Mouse (Mus musculus) forebrain, embryonic 16.5 days (tissue): Measurements from ENCODE around the gene Cyb5b. TPM values are rescaled to one million over a fixed set of nuclear protein-coding genes. Genes with fewer than 3 reads are reported as not detected.
A peak's percentile ranks its signal among the peaks of the same experiment; 100 is the strongest.

Source experiments
- ATAC-seq: fragments of 200-750 bp; cut with Nextera tagmentation; 2 replicates; pipeline ENCODE4 v1.8.0; 2017; ENCODE audit warnings: mild to moderate bottlenecking, moderate library complexity
- H3K27ac ChIP-seq: fragments of 300-500 bp; sonication (generic); 2 replicates; pipeline ENCODE4 v1.5.1; 2014; ENCODE audit warnings: low read length, control low read depth
- H3K27me3 ChIP-seq: fragments of 300-500 bp; sonication (generic); replicated peaks from 2 replicates; pipeline ENCODE4 v1.6.1; 2014; ENCODE audit warnings: low read length; ENCODE audit not compliant: control insufficient read depth, insufficient read depth
- H3K36me3 ChIP-seq: fragments of 300-500 bp; sonication (generic); 2 replicates; pipeline ENCODE4 v1.6.1; 2014; ENCODE audit not compliant: control insufficient read depth, insufficient read depth
- H3K4me1 ChIP-seq: fragments of 300-500 bp; sonication (generic); replicated peaks from 2 replicates; pipeline ENCODE4 v1.6.1; 2014; ENCODE audit warnings: low read length; ENCODE audit not compliant: control insufficient read depth, insufficient read depth
- H3K4me2 ChIP-seq: fragments of 300-500 bp; sonication (generic); 2 replicates; pipeline ENCODE4 v1.6.1; 2014; ENCODE audit warnings: mild to moderate bottlenecking, low read length, control low read depth
- H3K4me3 ChIP-seq: fragments of 300-500 bp; sonication (generic); replicated peaks from 2 replicates; pipeline ENCODE4 v1.5.1; 2014; ENCODE audit warnings: mild to moderate bottlenecking, low read length, control low read depth
- H3K9ac ChIP-seq: fragments of 300-500 bp; sonication (generic); replicated peaks from 2 replicates; pipeline ENCODE4 v1.6.1; 2014; ENCODE audit warnings: low read depth, low read length, control low read depth
- H3K9me3 ChIP-seq: fragments of 300-500 bp; sonication (generic); 2 replicates; pipeline ENCODE4 v1.6.1; 2016; ENCODE audit warnings: low read length; ENCODE audit not compliant: control insufficient read depth
- WGBS: fragments of 180-500 bp; shearing (Covaris S2); extraction: QIAGEN DNeasy Blood & Tissue Kit; methylation state at CpG from one replicate; pipeline ENCODE4 v1.1.7; 2014; 5-methylcytosine and 5-hydroxymethylcytosine counted together
- polyA plus RNA-seq: library from polyadenylated mRNA; unstranded; fragments of >200 nt; fragmentation: Nextera tagmentation; extraction: Ambion mirVana; gene quantifications from 2 replicates; pipeline ENCODE4 v1.2.1, GENCODE M21; 2015

Gene Cyb5b
- polyA plus RNA-seq, 1 experiment from 2014 or later = 114 TPM

DNA sequence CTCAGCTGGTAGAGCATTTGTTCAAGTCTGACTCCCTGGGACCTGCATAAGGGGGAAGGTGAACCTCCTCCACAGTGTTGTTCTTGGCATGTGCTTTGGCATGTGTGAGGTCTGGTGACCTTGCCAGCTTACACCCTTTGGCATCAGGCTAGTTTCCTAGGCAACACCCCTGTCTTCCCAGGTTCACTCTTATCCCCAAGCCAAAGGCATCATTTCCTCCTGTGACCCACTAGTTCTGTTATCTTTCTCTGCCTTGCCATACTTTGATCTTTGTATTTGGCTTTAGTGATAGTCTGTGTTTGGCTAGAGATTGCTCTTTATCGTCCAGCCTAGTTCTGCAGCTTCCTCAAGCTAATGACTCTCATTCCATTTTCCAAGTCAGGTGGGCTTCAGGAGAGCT, 7.4 kb downstream of the Cyb5b start:
- H3K27ac ChIP-seq = no peak overlapping the region
- no peak for ATAC-seq
- H3K4me1 ChIP-seq = 0 out of 2 replicates have a peak, but pooled peaks cover 2% of the 10 kb centered on the region
- no peak overlapping the region for H3K4me2 ChIP-seq
- no peak overlapping the region for H3K9ac ChIP-seq
- H3K36me3 ChIP-seq = peaks cover 9% of the 10 kb centered on the region
- WGBS = 92% methylated on average over 1 of the region's 1 CpGs
- no peak overlapping the region for H3K4me3 ChIP-seq
- no peaks in the 10 kb centered on the region for H3K27me3 ChIP-seq
- H3K9me3 ChIP-seq = no peaks in the 10 kb centered on the region

- H3K27me3 ChIP-seq = no peaks in the 10 kb centered on the region
- no peak overlapping the region for H3K27ac ChIP-seq
- H3K9me3 ChIP-seq = no peaks in the 10 kb centered on the region
- peaks cover 7% of the 10 kb centered on the region for H3K36me3 ChIP-seq
- no peak overlapping the region for H3K4me2 ChIP-seq
- H3K9ac ChIP-seq = no peak overlapping the region
- H3K4me3 ChIP-seq = no peak overlapping the region
- H3K4me1 ChIP-seq = 0 out of 2 replicates have a peak, but pooled peaks cover 2% of the 10 kb centered on the region
- no peak for ATAC-seq
These were observed 8.4 kb downstream of the Cyb5b start for GRCm38 (mm10) chr8:107158890-107159289.

- Histone ChIP-seq H3K27me3 (no peaks in the 10 kb centered on the region), H3K4me1 (no peaks in the 10 kb centered on the region), H3K27ac (no peak overlapping the region), H3K4me3 (no peak overlapping the region), H3K9ac (no peak overlapping the region), H3K4me2 (no peak overlapping the region), H3K9me3 (no peaks in the 10 kb centered on the region), H3K36me3 (peaks cover 2% of the 10 kb centered on the region)
- no peak for ATAC-seq
- WGBS = 83% methylated on average over 7 of the region's 7 CpGs
These were observed 13.9 kb downstream of the Cyb5b start for GRCm38 (mm10) chr8:107164251-107164773.

DNA sequence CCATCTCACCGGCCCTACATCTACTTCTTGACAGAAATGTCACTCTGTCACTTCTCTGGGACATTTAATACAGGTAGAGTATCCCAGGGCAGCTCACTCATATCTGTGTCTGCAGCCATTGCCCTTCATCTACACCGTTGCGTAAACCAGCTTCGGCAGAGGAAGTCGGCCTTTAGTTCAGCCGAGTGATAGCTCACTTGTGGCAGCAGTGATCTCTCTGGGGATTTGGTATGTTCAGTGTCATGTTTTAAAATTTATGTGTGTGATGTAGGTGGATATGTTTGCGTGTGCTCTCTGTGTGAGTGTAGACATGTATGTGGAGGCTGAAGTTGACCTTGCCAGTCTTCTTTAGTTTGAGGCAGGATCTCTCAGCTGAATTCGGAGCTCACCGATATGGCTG, 15.3 kb downstream of the Cyb5b start:
- Histone ChIP-seq H3K27me3 (no peaks in the 10 kb centered on the region), H3K4me3 (no peak overlapping the region), H3K9me3 (no peaks in the 10 kb centered on the region), H3K36me3 (peaks cover 10% of the 10 kb centered on the region), H3K27ac (no peak overlapping the region), H3K4me2 (no peak overlapping the region), H3K4me1 (no peaks in the 10 kb centered on the region), H3K9ac (no peak overlapping the region)
- ATAC-seq = no peak
- WGBS = 94% methylated on average over 9 of the region's 9 CpGs

- ATAC-seq = no peak
- no peak overlapping the region for H3K4me3 ChIP-seq
- H3K4me2 ChIP-seq = no peak overlapping the region
- no peaks in the 10 kb centered on the region for H3K9me3 ChIP-seq
- WGBS = 90% methylated on average over 5 of the region's 5 CpGs
- peaks cover 15% of the 10 kb centered on the region for H3K36me3 ChIP-seq
- H3K4me1 ChIP-seq = peaks cover 7% of the 10 kb centered on the region
- no peak overlapping the region for H3K9ac ChIP-seq
- H3K27ac ChIP-seq = no peak overlapping the region
- H3K27me3 ChIP-seq = no peaks in the 10 kb centered on the region
These were observed 17.4 kb downstream of the Cyb5b start for GRCm38 (mm10) chr8:107167848-107168247.

DNA sequence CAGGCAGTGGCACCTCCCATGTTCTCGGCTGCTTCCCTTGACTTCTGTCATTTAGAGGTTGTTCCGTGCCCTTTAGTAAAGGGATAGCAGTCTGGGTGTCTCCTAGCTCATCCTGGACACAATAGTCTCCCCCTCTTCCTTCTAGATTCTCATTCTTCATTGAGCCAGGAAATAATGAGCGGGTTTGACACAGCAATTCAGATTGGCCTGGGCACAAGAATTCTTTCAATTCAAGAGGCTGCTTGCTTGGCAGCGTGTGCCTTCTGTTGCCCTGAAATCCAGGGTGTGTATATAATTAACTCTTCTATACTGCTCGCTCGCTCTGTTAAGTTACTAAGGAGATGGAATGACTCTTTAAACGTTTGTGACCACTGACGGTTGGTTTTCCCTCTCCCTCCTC, 21.7 kb downstream of the Cyb5b start:
- peaks cover 7% of the 10 kb centered on the region for H3K4me1 ChIP-seq
- H3K4me2 ChIP-seq = no peak overlapping the region
- no peak overlapping the region for H3K4me3 ChIP-seq
- H3K27me3 ChIP-seq = no peaks in the 10 kb centered on the region
- peak; percentile 59; the same call in 1 of the 2 replicates for ATAC-seq
- peaks cover 23% of the 10 kb centered on the region for H3K36me3 ChIP-seq
- H3K27ac ChIP-seq = no peak overlapping the region; the same call in 1 of the 2 replicates
- 29% methylated on average over 8 of the region's 8 CpGs for WGBS
- no peaks in the 10 kb centered on the region for H3K9me3 ChIP-seq
- no peak overlapping the region for H3K9ac ChIP-seq

DNA sequence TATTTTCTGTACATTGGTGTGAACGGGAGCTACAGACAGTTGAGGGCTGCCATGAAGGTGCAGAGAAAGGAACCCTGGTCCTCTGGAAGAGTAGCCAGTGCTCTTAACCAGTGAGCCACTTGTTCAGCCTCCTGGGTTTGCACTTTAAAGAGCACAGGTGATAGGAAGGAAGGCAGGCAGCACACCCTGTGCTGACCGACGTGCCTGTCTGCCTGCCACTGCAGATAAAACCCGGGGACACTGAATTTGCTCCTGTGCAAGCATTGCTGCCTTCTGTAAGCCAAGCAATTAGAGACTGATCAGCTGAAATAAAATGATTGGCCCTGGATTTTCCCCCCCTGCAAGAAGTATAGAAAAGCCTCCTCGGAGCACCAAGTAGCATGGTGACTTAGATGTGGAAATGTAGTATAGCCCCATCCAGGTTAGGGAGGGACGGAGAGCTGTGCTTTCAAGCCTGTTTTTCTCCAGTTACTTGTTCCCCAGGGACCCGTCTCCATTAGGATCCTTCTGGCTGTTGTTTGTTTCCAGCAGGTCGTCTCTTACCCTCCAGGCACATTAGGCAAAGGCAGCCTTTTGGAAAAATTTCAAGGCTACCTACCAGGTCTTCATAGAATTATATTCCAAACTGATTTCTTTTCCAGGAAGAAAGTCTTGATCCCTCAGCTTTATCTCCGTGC, 22.7 kb downstream of the Cyb5b start:
- no peaks in the 10 kb centered on the region for H3K9me3 ChIP-seq
- no peak overlapping the region for H3K4me3 ChIP-seq
- H3K36me3 ChIP-seq = peaks cover 27% of the 10 kb centered on the region
- H3K27me3 ChIP-seq = no peaks in the 10 kb centered on the region
- no peak overlapping the region for H3K4me2 ChIP-seq
- WGBS = 82% methylated on average over 9 of the region's 9 CpGs
- peaks cover 7% of the 10 kb centered on the region for H3K4me1 ChIP-seq
- no peak for ATAC-seq
- H3K9ac ChIP-seq = no peak overlapping the region
- H3K27ac ChIP-seq = no peak overlapping the region

GRCm38 (mm10) chr8:107181122-107181521, 30.7 kb downstream of the Cyb5b start:
- H3K4me3 ChIP-seq = no peak overlapping the region
- peaks cover 36% of the 10 kb centered on the region for H3K36me3 ChIP-seq
- H3K9me3 ChIP-seq = no peaks in the 10 kb centered on the region
- no peak overlapping the region for H3K27ac ChIP-seq
- WGBS = 94% methylated on average over 6 of the region's 6 CpGs
- H3K4me1 ChIP-seq = no peaks in the 10 kb centered on the region
- ATAC-seq = no peak
- no peak overlapping the region for H3K4me2 ChIP-seq
- no peak overlapping the region for H3K9ac ChIP-seq
- no peaks in the 10 kb centered on the region for H3K27me3 ChIP-seq

DNA sequence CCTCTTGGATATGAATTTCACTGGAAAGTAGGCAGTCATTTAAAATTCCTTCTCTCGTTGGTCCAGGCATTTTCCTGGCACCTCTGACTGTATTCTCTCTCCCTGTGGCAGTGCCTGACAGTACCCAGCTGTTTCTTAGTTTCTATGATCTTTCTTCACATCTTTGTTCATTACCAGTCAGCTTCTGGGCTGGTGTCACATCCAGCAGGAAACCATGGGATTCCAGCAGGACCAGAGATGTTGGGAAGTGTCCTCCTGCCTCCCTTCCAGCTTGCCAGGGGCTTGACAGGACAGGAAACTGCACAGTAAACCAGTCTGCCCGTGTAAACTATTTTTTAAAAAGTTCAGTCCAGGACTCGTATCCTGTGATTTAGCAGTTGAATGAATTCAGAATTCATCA, 34.6 kb downstream of the Cyb5b start:
- 77% methylated on average over 3 of the region's 3 CpGs for WGBS
- ATAC-seq = no peak
- Histone ChIP-seq H3K4me1 (no peaks in the 10 kb centered on the region), H3K27me3 (no peaks in the 10 kb centered on the region), H3K27ac (no peak overlapping the region), H3K4me2 (no peak overlapping the region), H3K9me3 (no peaks in the 10 kb centered on the region), H3K9ac (no peak overlapping the region), H3K36me3 (peaks cover 20% of the 10 kb centered on the region), H3K4me3 (no peak overlapping the region)
